Mouse (Mus musculus) heart, embryonic 15.5 days (tissue): ENCODE results near the gene Fam222a. TPM values are rescaled to one million over a fixed set of nuclear protein-coding genes. Genes with fewer than 3 reads are reported as not detected.

Experiments
- ATAC-seq: fragments of 200-750 bp; cut with Nextera tagmentation; replicated peaks from 2 replicates; pipeline ENCODE4 v1.8.0; 2017; ENCODE audit warnings: low read depth, moderate TSS enrichment; ENCODE audit not compliant: insufficient number of reproducible peaks, insufficient read depth, low FRiP score
- H3K27ac ChIP-seq: fragments of 300-500 bp; sonication (generic); 2 replicates; pipeline ENCODE4 v1.5.1; 2015; ENCODE audit warnings: mild to moderate bottlenecking, inconsistent platforms
- H3K27me3 ChIP-seq: fragments of 300-500 bp; sonication (generic); 2 replicates; pipeline ENCODE4 v1.6.1; 2015; ENCODE audit warnings: inconsistent platforms
- H3K36me3 ChIP-seq: fragments of 300-500 bp; sonication (generic); 2 replicates; pipeline ENCODE4 v1.6.1; 2015; ENCODE audit warnings: mild to moderate bottlenecking, inconsistent platforms
- H3K4me1 ChIP-seq: fragments of 300-500 bp; sonication (generic); replicated peaks from 2 replicates; pipeline ENCODE4 v1.6.1; 2015; ENCODE audit warnings: inconsistent platforms
- H3K4me2 ChIP-seq: fragments of 300-500 bp; sonication (generic); 2 replicates; pipeline ENCODE4 v1.6.1; 2015; ENCODE audit warnings: inconsistent platforms, mild to moderate bottlenecking, moderate library complexity
- H3K4me3 ChIP-seq: fragments of 300-500 bp; sonication (generic); 2 replicates; pipeline ENCODE4 v1.5.1; 2015; ENCODE audit warnings: mild to moderate bottlenecking, inconsistent platforms
- H3K9ac ChIP-seq: fragments of 300-500 bp; sonication (generic); 2 replicates; pipeline ENCODE4 v1.6.1; 2015; ENCODE audit warnings: mild to moderate bottlenecking, inconsistent platforms
- H3K9me3 ChIP-seq: fragments of 300-500 bp; sonication (generic); replicated peaks from 2 replicates; pipeline ENCODE4 v1.6.1; 2016; ENCODE audit warnings: inconsistent platforms
- WGBS: fragments of 180-500 bp; shearing (Covaris S2); methylation state at CpG from one replicate; pipeline ENCODE4 v1.1.7; 2015; ENCODE audit warnings: mixed read lengths; 5-methylcytosine and 5-hydroxymethylcytosine counted together
- polyA plus RNA-seq: library from polyadenylated mRNA; unstranded; fragments of >200 nt; fragmentation: Nextera tagmentation; extraction: Ambion mirVana; gene quantifications from 2 replicates; pipeline ENCODE4 v1.2.1, GENCODE M21; 2015

The Fam222a gene
- polyA plus RNA-seq, 1 experiment from 2014 or later: 0.74 TPM

- Histone ChIP-seq H3K4me3 (no peak overlapping the region), H3K9me3 (no peaks in the 10 kb centered on the region), H3K36me3 (no peaks in the 10 kb centered on the region), H3K4me2 (no peak overlapping the region), H3K27ac (peak overlapping the region; percentile 28), H3K9ac (no peak overlapping the region), H3K27me3 (0 out of 2 replicates have a peak, but pooled peaks cover 9% of the 10 kb centered on the region), H3K4me1 (peaks cover 46% of the 10 kb centered on the region)
- no peak for ATAC-seq
- WGBS: 33% methylated on average over 10 of the region's 10 CpGs
Observed at GRCm38 (mm10) chr5:114596604-114597003, 28.8 kb downstream of the Fam222a start.

GRCm38 (mm10) chr5:114597222-114597621 lies 29.4 kb downstream of the Fam222a start:
- H3K4me1 ChIP-seq: peaks cover 40% of the 10 kb centered on the region
- H3K36me3 ChIP-seq: no peaks in the 10 kb centered on the region
- WGBS: 42% methylated on average over 8 of the region's 8 CpGs
- H3K4me2 ChIP-seq: no peak overlapping the region
- H3K9me3 ChIP-seq: no peaks in the 10 kb centered on the region
- 0 out of 2 replicates have a peak, but pooled peaks cover 5% of the 10 kb centered on the region for H3K27me3 ChIP-seq
- no peak for ATAC-seq
- peak overlapping the region; percentile 28; the same call in 1 of the 2 replicates for H3K27ac ChIP-seq
- no peak overlapping the region for H3K9ac ChIP-seq
- H3K4me3 ChIP-seq: no peak overlapping the region

- H3K4me2 ChIP-seq: no peak overlapping the region
- peaks cover 38% of the 10 kb centered on the region for H3K4me1 ChIP-seq
- H3K36me3 ChIP-seq: no peaks in the 10 kb centered on the region
- WGBS: 43% methylated on average over 6 of the region's 6 CpGs
- no peak overlapping the region for H3K4me3 ChIP-seq
- 0 out of 2 replicates have a peak, but pooled peaks cover 2% of the 10 kb centered on the region for H3K27me3 ChIP-seq
- peak overlapping the region; percentile 28; the same call in 1 of the 2 replicates for H3K27ac ChIP-seq
- no peak overlapping the region for H3K9ac ChIP-seq
- ATAC-seq: no peak
- H3K9me3 ChIP-seq: no peaks in the 10 kb centered on the region
Observed at GRCm38 (mm10) chr5:114597652-114598051, 29.8 kb downstream of the Fam222a start.

GRCm38 (mm10) chr5:114602012-114602411 lies 34.2 kb downstream of the Fam222a start:
- H3K9ac ChIP-seq: no peak overlapping the region
- H3K9me3 ChIP-seq: no peaks in the 10 kb centered on the region
- H3K4me2 ChIP-seq: no peak overlapping the region
- no peaks in the 10 kb centered on the region for H3K36me3 ChIP-seq
- no peaks in the 10 kb centered on the region for H3K27me3 ChIP-seq
- no peak for ATAC-seq
- H3K4me3 ChIP-seq: no peak overlapping the region
- H3K4me1 ChIP-seq: peaks cover 12% of the 10 kb centered on the region; the same call in 1 of the 2 replicates
- no peak overlapping the region for H3K27ac ChIP-seq
- WGBS: 72% methylated on average over 8 of the region's 8 CpGs

DNA sequence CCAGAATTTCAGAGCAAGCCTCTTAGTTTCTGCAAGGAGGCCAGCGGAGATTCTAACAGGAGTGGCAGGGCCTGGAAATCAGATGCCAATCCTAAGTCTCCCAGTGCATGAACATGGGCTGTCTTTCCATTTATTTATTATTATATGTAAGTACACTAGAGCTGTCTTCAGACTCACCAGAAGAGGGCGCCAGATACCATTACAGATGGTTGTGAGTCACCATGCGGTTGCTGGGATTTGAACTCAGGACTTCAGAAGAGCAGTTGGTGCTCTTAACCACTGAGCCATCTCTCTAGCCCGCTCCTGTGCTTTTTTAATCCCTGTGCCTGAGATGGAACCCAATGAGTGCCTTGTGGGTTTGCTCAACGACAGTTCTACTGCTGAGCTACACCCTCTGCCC lies 36.2 kb downstream of the Fam222a start:
- Histone ChIP-seq H3K9ac (no peak overlapping the region), H3K36me3 (no peaks in the 10 kb centered on the region), H3K9me3 (no peaks in the 10 kb centered on the region), H3K27me3 (no peaks in the 10 kb centered on the region), H3K4me2 (no peak overlapping the region), H3K4me3 (no peak overlapping the region), H3K4me1 (peaks cover 18% of the 10 kb centered on the region), H3K27ac (no peak overlapping the region)
- no peak for ATAC-seq
- WGBS: 76% methylated on average over 5 of the region's 5 CpGs

DNA sequence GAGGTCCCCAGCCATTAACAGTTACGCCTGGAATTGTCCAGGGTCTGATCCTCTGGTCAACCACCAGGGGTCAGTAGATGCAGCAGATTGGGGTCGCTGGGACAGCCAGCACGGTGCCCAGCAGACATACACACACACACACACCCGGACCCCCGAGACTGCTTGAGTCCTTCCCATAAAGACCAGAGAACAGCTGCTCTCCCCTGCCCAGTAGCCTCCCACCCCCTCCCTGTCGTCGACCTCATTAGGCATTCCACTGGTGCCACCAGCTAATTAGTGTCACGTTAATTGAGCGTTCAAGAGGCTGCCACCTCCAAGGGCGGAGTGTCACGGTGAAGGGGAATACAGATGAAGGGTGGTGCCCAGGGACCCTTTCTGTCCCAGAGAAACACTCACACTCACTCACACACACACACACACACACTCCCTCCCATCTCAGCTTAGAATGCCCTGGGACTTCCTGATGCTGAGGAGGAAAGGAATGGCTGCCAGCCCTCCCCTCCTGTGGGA lies 37.0 kb downstream of the Fam222a start:
- H3K27me3 ChIP-seq: peaks cover 8% of the 10 kb centered on the region
- no peak overlapping the region for H3K27ac ChIP-seq
- H3K4me2 ChIP-seq: no peak overlapping the region
- 41% methylated on average over 11 of the region's 11 CpGs for WGBS
- H3K36me3 ChIP-seq: no peaks in the 10 kb centered on the region
- no peak overlapping the region for H3K4me3 ChIP-seq
- ATAC-seq: no peak; the same call in 1 of the 2 replicates
- no peak overlapping the region for H3K9ac ChIP-seq
- peaks cover 18% of the 10 kb centered on the region for H3K4me1 ChIP-seq
- no peaks in the 10 kb centered on the region for H3K9me3 ChIP-seq

DNA sequence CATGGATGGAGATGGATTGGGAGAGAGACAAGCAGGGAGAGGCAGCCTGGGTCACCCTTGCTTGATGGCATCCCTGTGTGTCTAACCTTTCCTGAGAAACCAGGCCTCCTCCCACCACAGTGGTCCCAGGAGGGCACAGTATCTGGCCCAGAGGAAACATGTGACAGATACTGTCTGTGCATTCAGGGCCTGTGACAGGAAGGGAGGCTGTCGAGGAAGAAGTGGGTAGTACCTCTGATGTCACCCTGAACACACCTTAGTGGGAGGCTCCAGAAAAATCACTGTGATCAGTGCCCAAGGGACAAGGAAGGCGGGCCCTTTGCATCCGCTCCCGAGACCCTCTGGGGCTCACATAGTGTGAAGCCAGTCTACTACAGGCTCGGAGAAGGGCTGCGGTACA lies 38.2 kb downstream of the Fam222a start:
- H3K27me3 ChIP-seq: peaks cover 12% of the 10 kb centered on the region
- H3K36me3 ChIP-seq: no peaks in the 10 kb centered on the region
- no peaks in the 10 kb centered on the region for H3K9me3 ChIP-seq
- no peak overlapping the region for H3K27ac ChIP-seq
- 79% methylated on average over 6 of the region's 6 CpGs for WGBS
- no peak overlapping the region for H3K4me3 ChIP-seq
- H3K4me1 ChIP-seq: peaks cover 18% of the 10 kb centered on the region
- no peak for ATAC-seq
- no peak overlapping the region for H3K9ac ChIP-seq
- H3K4me2 ChIP-seq: no peak overlapping the region

- H3K4me1 ChIP-seq: peaks cover 18% of the 10 kb centered on the region
- ATAC-seq: no peak
- H3K36me3 ChIP-seq: no peaks in the 10 kb centered on the region
- no peaks in the 10 kb centered on the region for H3K9me3 ChIP-seq
- H3K9ac ChIP-seq: no peak overlapping the region
- no peak overlapping the region for H3K27ac ChIP-seq
- H3K4me2 ChIP-seq: no peak overlapping the region
- H3K4me3 ChIP-seq: no peak overlapping the region
- peaks cover 12% of the 10 kb centered on the region for H3K27me3 ChIP-seq
- 57% methylated on average over 8 of the region's 8 CpGs for WGBS
Observed at GRCm38 (mm10) chr5:114607651-114608050, 39.8 kb downstream of the Fam222a start.

DNA sequence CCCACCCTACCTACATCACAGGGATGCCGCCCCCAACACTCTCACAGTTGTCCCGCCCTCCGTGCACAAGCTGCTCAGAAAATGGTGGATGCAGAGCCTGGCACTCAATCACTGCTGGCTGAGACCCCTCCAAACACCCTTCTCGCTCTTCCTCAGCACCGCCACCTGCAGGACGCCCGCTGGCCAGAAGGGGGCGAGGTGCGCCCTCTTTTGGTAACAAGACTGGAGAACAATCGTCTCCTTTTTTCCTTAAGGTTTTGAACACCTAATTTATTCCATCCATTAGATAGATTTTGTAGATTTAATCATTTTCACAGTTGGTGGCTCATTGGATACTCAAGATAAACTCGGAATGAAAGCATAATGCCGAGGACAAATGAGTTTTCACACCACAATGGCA lies 40.7 kb downstream of the Fam222a start:
- Histone ChIP-seq H3K4me3 (no peak overlapping the region), H3K27me3 (peaks cover 13% of the 10 kb centered on the region), H3K27ac (no peak overlapping the region), H3K9me3 (no peaks in the 10 kb centered on the region), H3K4me2 (no peak overlapping the region), H3K36me3 (no peaks in the 10 kb centered on the region), H3K4me1 (peaks cover 18% of the 10 kb centered on the region), H3K9ac (no peak overlapping the region)
- WGBS: 10% methylated on average over 12 of the region's 12 CpGs
- ATAC-seq: no peak

GRCm38 (mm10) chr5:114611256-114611655 lies 43.4 kb downstream of the Fam222a start:
- peaks cover 15% of the 10 kb centered on the region for H3K27me3 ChIP-seq

DNA sequence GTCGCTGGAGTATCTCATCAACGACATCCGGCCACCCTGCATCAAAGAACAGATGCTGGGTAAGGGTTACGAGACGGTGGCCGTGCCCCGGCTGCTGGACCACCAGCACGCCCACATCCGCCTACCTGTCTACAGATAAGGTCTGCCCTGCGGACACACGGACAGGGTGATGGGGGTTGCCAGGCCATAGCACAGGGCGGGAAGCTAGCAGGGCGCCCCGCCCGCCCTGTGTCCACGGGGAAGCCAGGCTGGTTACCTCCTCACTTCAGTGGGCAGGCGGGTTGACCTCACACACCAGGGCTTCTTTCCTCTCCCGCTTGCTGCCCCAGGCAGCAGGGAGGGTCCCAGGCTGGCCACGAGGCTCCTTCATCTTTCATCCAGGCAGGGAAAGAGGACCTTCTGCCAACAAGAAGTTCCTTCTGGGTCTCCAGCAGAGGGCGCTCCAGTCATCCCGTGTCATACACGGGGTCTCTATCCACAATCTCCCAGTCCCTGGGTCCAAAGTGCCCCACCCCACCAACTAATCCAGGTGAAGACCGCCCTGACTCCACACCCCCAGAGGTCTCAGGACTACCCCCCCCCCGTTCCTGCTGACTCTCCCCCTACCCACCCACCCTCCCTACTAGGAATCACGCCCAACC lies 44.3 kb downstream of the Fam222a start:
- no peak overlapping the region for H3K27ac ChIP-seq
- no peaks in the 10 kb centered on the region for H3K36me3 ChIP-seq
- no peak for ATAC-seq
- H3K4me3 ChIP-seq: no peak overlapping the region
- H3K27me3 ChIP-seq: peaks cover 15% of the 10 kb centered on the region
- H3K9me3 ChIP-seq: no peaks in the 10 kb centered on the region
- WGBS: 58% methylated on average over 25 of the region's 25 CpGs
- peaks cover 12% of the 10 kb centered on the region for H3K4me1 ChIP-seq
- no peak overlapping the region for H3K4me2 ChIP-seq
- no peak overlapping the region for H3K9ac ChIP-seq

More at GRCm38 (mm10) chr5:114611256-114611655, 43.4 kb downstream of the Fam222a start:
- Histone ChIP-seq H3K9ac (no peak overlapping the region), H3K36me3 (no peaks in the 10 kb centered on the region), H3K9me3 (no peaks in the 10 kb centered on the region), H3K4me2 (no peak overlapping the region), H3K27ac (no peak overlapping the region), H3K4me1 (peaks cover 12% of the 10 kb centered on the region), H3K4me3 (no peak overlapping the region)
- 82% methylated on average over 10 of the region's 10 CpGs for WGBS
- no peak for ATAC-seq

GRCm38 (mm10) chr5:114614863-114615262 lies 47.0 kb downstream of the Fam222a start:
- Histone ChIP-seq H3K27me3 (peaks cover 14% of the 10 kb centered on the region), H3K27ac (no peak overlapping the region)

More at GRCm38 (mm10) chr5:114614863-114615262, 47.0 kb downstream of the Fam222a start:
- H3K36me3 ChIP-seq: no peaks in the 10 kb centered on the region
- H3K4me2 ChIP-seq: no peak overlapping the region
- no peak for ATAC-seq
- 42% methylated on average over 7 of the region's 7 CpGs for WGBS
- H3K4me1 ChIP-seq: no peaks in the 10 kb centered on the region
- no peak overlapping the region for H3K9ac ChIP-seq
- H3K4me3 ChIP-seq: no peak overlapping the region
- H3K9me3 ChIP-seq: no peaks in the 10 kb centered on the region
